Mouse (Mus musculus): ENCODE measurements at regions not wholly inside any gene's neighbourhood (a gene's known extent, or its start where the extent isn't known, plus 50 kb on each side); places are given as distances from the start of the nearest gene placed in this dataset.
A peak's percentile ranks its signal among the peaks of the same experiment; 100 is the strongest.

GRCm38 (mm10) chr11:114553992-114554391 lies 114.3 kb upstream of the Rpl38 start:
- no peak for TF ChIP-seq CTCF (IDR thresholded peaks at IDR 0.05; ENCODE audit: low read depth)
- H3K4me1 ChIP-seq (ENCODE audit: insufficient read depth, low read length), result peaks cover 4% of the 10 kb centered on the region
- H3K27me3 ChIP-seq (ENCODE audit: insufficient read depth, low read length), result no peaks in the 10 kb centered on the region
- no peak for ATAC-seq
- H3K9ac ChIP-seq (replicated peaks; ENCODE audit: low read length), result no peak overlapping the region
- no peaks in the 10 kb centered on the region for H3K36me3 ChIP-seq (ENCODE audit: insufficient read depth, low read length)
- H3K27ac ChIP-seq, result peak overlapping the region; percentile 26; the same call in 1 of the 2 replicates
- no peaks in the 10 kb centered on the region for H3K9me3 ChIP-seq (ENCODE audit: low read length)
- DNase-seq (ENCODE audit: low spot score), result no peak
- H3K4me3 ChIP-seq (ENCODE audit: low read length), result no peak overlapping the region
- no peak overlapping the region for H3K4me2 ChIP-seq (ENCODE audit: low read depth, low read length)
- 43% methylated on average over 13 of the region's 13 CpGs for WGBS

- Histone ChIP-seq H3K9me3 (ENCODE audit: low read length) (no peaks in the 10 kb centered on the region), H3K27ac (no peak overlapping the region), H3K27me3 (ENCODE audit: insufficient read depth, low read length) (no peaks in the 10 kb centered on the region), H3K4me1 (ENCODE audit: insufficient read depth, low read length) (peaks cover 4% of the 10 kb centered on the region), H3K36me3 (ENCODE audit: insufficient read depth, low read length) (no peaks in the 10 kb centered on the region), H3K4me2 (ENCODE audit: low read depth, low read length) (no peak overlapping the region), H3K9ac (replicated peaks; ENCODE audit: low read length) (no peak overlapping the region), H3K4me3 (ENCODE audit: low read length) (no peak overlapping the region)
- DNase-seq (ENCODE audit: low spot score) (no peak), ATAC-seq (no peak)
- WGBS, result 88% methylated on average over 7 of the region's 7 CpGs
- TF ChIP-seq CTCF (IDR thresholded peaks at IDR 0.05; ENCODE audit: low read depth), result no peak
These were observed 116.1 kb upstream of the Rpl38 start for GRCm38 (mm10) chr11:114552176-114552575.

- no peak for ATAC-seq
- Histone ChIP-seq H3K27me3 (ENCODE audit: insufficient read depth, low read length) (no peaks in the 10 kb centered on the region), H3K27ac (no peak overlapping the region), H3K4me2 (ENCODE audit: low read depth, low read length) (no peak overlapping the region), H3K9me3 (ENCODE audit: low read length) (no peaks in the 10 kb centered on the region), H3K4me1 (ENCODE audit: insufficient read depth, low read length) (peaks cover 4% of the 10 kb centered on the region), H3K4me3 (ENCODE audit: low read length) (no peak overlapping the region), H3K36me3 (ENCODE audit: insufficient read depth, low read length) (no peaks in the 10 kb centered on the region), H3K9ac (replicated peaks; ENCODE audit: low read length) (no peak overlapping the region)
- TF ChIP-seq CTCF (IDR thresholded peaks at IDR 0.05; ENCODE audit: low read depth), result no peak
- DNase-seq (ENCODE audit: low spot score), result no peak
- 73% methylated on average over 4 of the region's 4 CpGs for WGBS
These were observed 117.1 kb upstream of the Rpl38 start for GRCm38 (mm10) chr11:114551262-114551661.

- no peak for DNase-seq (ENCODE audit: low spot score)
- no peak overlapping the region for H3K4me2 ChIP-seq (ENCODE audit: low read depth, low read length)
- whole genome bisulfite sequencing, result 44% methylated on average over 5 of the region's 5 CpGs
- no peak for TF ChIP-seq CTCF (IDR thresholded peaks at IDR 0.05; ENCODE audit: low read depth)
- no peaks in the 10 kb centered on the region for H3K4me1 ChIP-seq (ENCODE audit: insufficient read depth, low read length)
- ATAC-seq, result no peak
- no peaks in the 10 kb centered on the region for H3K9me3 ChIP-seq (ENCODE audit: low read length)
- no peak overlapping the region for H3K4me3 ChIP-seq (ENCODE audit: low read length)
- no peak overlapping the region for H3K27ac ChIP-seq
- H3K9ac ChIP-seq (replicated peaks; ENCODE audit: low read length), result no peak overlapping the region
- H3K36me3 ChIP-seq (ENCODE audit: insufficient read depth, low read length), result no peaks in the 10 kb centered on the region
- no peaks in the 10 kb centered on the region for H3K27me3 ChIP-seq (ENCODE audit: insufficient read depth, low read length)
These were observed 119.7 kb upstream of the Rpl38 start for GRCm38 (mm10) chr11:114548658-114549057.

- Histone ChIP-seq H3K27ac (no peak overlapping the region), H3K4me1 (ENCODE audit: insufficient read depth, low read length) (no peaks in the 10 kb centered on the region), H3K36me3 (ENCODE audit: insufficient read depth, low read length) (no peaks in the 10 kb centered on the region), H3K9me3 (ENCODE audit: low read length) (no peaks in the 10 kb centered on the region), H3K4me3 (ENCODE audit: low read length) (no peak overlapping the region), H3K27me3 (ENCODE audit: insufficient read depth, low read length) (no peaks in the 10 kb centered on the region), H3K9ac (replicated peaks; ENCODE audit: low read length) (no peak overlapping the region), H3K4me2 (ENCODE audit: low read depth, low read length) (no peak overlapping the region)
- TF ChIP-seq CTCF (IDR thresholded peaks at IDR 0.05; ENCODE audit: low read depth), result no peak
- ATAC-seq (no peak), DNase-seq (ENCODE audit: low spot score) (no peak)
- WGBS, result 58% methylated on average over 3 of the region's 3 CpGs
These were observed 124.1 kb upstream of the Rpl38 start for GRCm38 (mm10) chr11:114544212-114544611.

- ATAC-seq, result no peak
- Histone ChIP-seq H3K27me3 (ENCODE audit: insufficient read depth, low read length) (no peaks in the 10 kb centered on the region), H3K4me3 (ENCODE audit: low read length) (no peak overlapping the region), H3K36me3 (ENCODE audit: insufficient read depth, low read length) (no peaks in the 10 kb centered on the region), H3K4me1 (ENCODE audit: insufficient read depth, low read length) (peaks cover 1% of the 10 kb centered on the region; the same call in 1 of the 2 replicates), H3K9ac (replicated peaks; ENCODE audit: low read length) (no peak overlapping the region), H3K27ac (no peak overlapping the region), H3K9me3 (ENCODE audit: low read length) (no peaks in the 10 kb centered on the region), H3K4me2 (ENCODE audit: low read depth, low read length) (no peak overlapping the region)
- WGBS, result 62% methylated on average over 8 of the region's 8 CpGs
- DNase-seq (ENCODE audit: low spot score), result no peak
- no peak for TF ChIP-seq CTCF (IDR thresholded peaks at IDR 0.05; ENCODE audit: low read depth)
These were observed 126.2 kb upstream of the Rpl38 start for GRCm38 (mm10) chr11:114542167-114542566.

GRCm38 (mm10) chr11:114540503-114540902 lies 127.8 kb upstream of the Rpl38 start:
- H3K4me3 ChIP-seq (ENCODE audit: low read length), result no peak overlapping the region
- H3K36me3 ChIP-seq (ENCODE audit: insufficient read depth, low read length), result no peaks in the 10 kb centered on the region
- 73% methylated on average over 3 of the region's 3 CpGs for WGBS
- H3K9ac ChIP-seq (replicated peaks; ENCODE audit: low read length), result no peak overlapping the region
- peak; percentile 22; the same call in 1 of the 2 replicates for TF ChIP-seq CTCF (IDR thresholded peaks at IDR 0.05; ENCODE audit: low read depth)
- H3K27ac ChIP-seq, result no peak overlapping the region
- ATAC-seq (no peak), DNase-seq (ENCODE audit: low spot score) (no peak)
- no peak overlapping the region for H3K4me2 ChIP-seq (ENCODE audit: low read depth, low read length)
- H3K27me3 ChIP-seq (ENCODE audit: insufficient read depth, low read length), result no peaks in the 10 kb centered on the region
- peaks cover 6% of the 10 kb centered on the region; the same call in 1 of the 2 replicates for H3K4me1 ChIP-seq (ENCODE audit: insufficient read depth, low read length)
- H3K9me3 ChIP-seq (ENCODE audit: low read length), result no peaks in the 10 kb centered on the region
